Mouse (Mus musculus): ENCODE measurements around the gene Morn4. TPM values are rescaled to one million over a fixed set of nuclear protein-coding genes. Genes with fewer than 3 reads are reported as not detected.

The Morn4 gene
- polyA plus RNA-seq, 1 experiment from 2014 or later: 154 TPM

GRCm38 (mm10) chr19:42034881-42035455 lies 51.2 kb downstream of the Morn4 start:
- H3K9ac ChIP-seq: no peak overlapping the region
- no peak overlapping the region for H3K4me2 ChIP-seq
- WGBS: 60% methylated on average over 11 of the region's 11 CpGs
- no peak overlapping the region for H3K4me3 ChIP-seq
- no peaks in the 10 kb centered on the region for H3K36me3 ChIP-seq (replicated peaks)
- no peak overlapping the region for H3K27ac ChIP-seq
- H3K9me3 ChIP-seq: no peaks in the 10 kb centered on the region
- H3K27me3 ChIP-seq (replicated peaks): no peaks in the 10 kb centered on the region
- ATAC-seq (replicated peaks): no peak
- H3K4me1 ChIP-seq: peaks cover 3% of the 10 kb centered on the region; the same call in 1 of the 2 replicates

GRCm38 (mm10) chr19:42034146-42034775 lies 51.9 kb downstream of the Morn4 start:
- ATAC-seq (replicated peaks): no peak
- 72% methylated on average over 9 of the region's 9 CpGs for WGBS
- H3K4me1 ChIP-seq: peaks cover 3% of the 10 kb centered on the region; the same call in 1 of the 2 replicates

GRCm38 (mm10) chr19:42033611-42034010 lies 52.5 kb downstream of the Morn4 start:
- Histone ChIP-seq H3K27ac (no peak overlapping the region), H3K9me3 (no peaks in the 10 kb centered on the region), H3K9ac (no peak overlapping the region), H3K4me2 (no peak overlapping the region), H3K36me3 (replicated peaks) (no peaks in the 10 kb centered on the region), H3K4me3 (no peak overlapping the region), H3K27me3 (replicated peaks) (no peaks in the 10 kb centered on the region), H3K4me1 (peaks cover 3% of the 10 kb centered on the region; the same call in 1 of the 2 replicates)
- ATAC-seq (replicated peaks): no peak
- 86% methylated on average over 14 of the region's 14 CpGs for WGBS

More at GRCm38 (mm10) chr19:42034146-42034775, 51.9 kb downstream of the Morn4 start:
- no peak overlapping the region for H3K9ac ChIP-seq
- no peaks in the 10 kb centered on the region for H3K36me3 ChIP-seq (replicated peaks)
- H3K4me3 ChIP-seq: no peak overlapping the region
- H3K9me3 ChIP-seq: no peaks in the 10 kb centered on the region
- H3K27ac ChIP-seq: no peak overlapping the region
- no peak overlapping the region for H3K4me2 ChIP-seq
- no peaks in the 10 kb centered on the region for H3K27me3 ChIP-seq (replicated peaks)

GRCm38 (mm10) chr19:42031112-42031511 lies 55.0 kb downstream of the Morn4 start:
- Histone ChIP-seq H3K4me3 (no peak overlapping the region), H3K27ac (no peak overlapping the region), H3K9me3 (no peaks in the 10 kb centered on the region), H3K9ac (no peak overlapping the region), H3K27me3 (replicated peaks) (no peaks in the 10 kb centered on the region), H3K4me1 (peaks cover 3% of the 10 kb centered on the region; the same call in 1 of the 2 replicates), H3K36me3 (replicated peaks) (no peaks in the 10 kb centered on the region), H3K4me2 (no peak overlapping the region)
- no peak for ATAC-seq (replicated peaks)
- WGBS: 84% methylated on average over 5 of the region's 5 CpGs

- Histone ChIP-seq H3K27ac (no peak overlapping the region), H3K4me2 (no peak overlapping the region), H3K9ac (no peak overlapping the region), H3K4me3 (no peak overlapping the region), H3K9me3 (no peaks in the 10 kb centered on the region), H3K36me3 (replicated peaks) (no peaks in the 10 kb centered on the region), H3K4me1 (no peaks in the 10 kb centered on the region), H3K27me3 (replicated peaks) (no peaks in the 10 kb centered on the region)
- ATAC-seq (replicated peaks): peak; percentile 52; the same call in 1 of the 2 replicates
- 5% methylated on average over 5 of the region's 5 CpGs for WGBS
Observed at GRCm38 (mm10) chr19:42026158-42026557, 60.0 kb downstream of the Morn4 start.

Other genes starting within 250 kb of the Morn4 start
- gene Frat2, start 238.2 kb downstream of the Morn4 start, polyA plus RNA-seq (2015; fragmentation: Nextera tagmentation; extraction: Ambion mirVana): 9.5 and 9.7 TPM in 2 replicates
- gene Rrp12, start 190.2 kb downstream of the Morn4 start, polyA plus RNA-seq (2015; fragmentation: Nextera tagmentation; extraction: Ambion mirVana): 16.7 and 18.5 TPM in 2 replicates
- gene Pgam1, start 174.4 kb downstream of the Morn4 start, polyA plus RNA-seq (2015; fragmentation: Nextera tagmentation; extraction: Ambion mirVana): 484 and 515 TPM in 2 replicates
- 53.1 and 61.1 TPM in 2 replicates for gene Exosc1, start 152.9 kb downstream of the Morn4 start, polyA plus RNA-seq (2015; fragmentation: Nextera tagmentation; extraction: Ambion mirVana)
- 88.0 and 91.9 TPM in 2 replicates for gene Zdhhc16, start 152.9 kb downstream of the Morn4 start, polyA plus RNA-seq (2015; fragmentation: Nextera tagmentation; extraction: Ambion mirVana)
- 34.9 and 37.5 TPM in 2 replicates for gene Mms19, start 105.2 kb downstream of the Morn4 start, polyA plus RNA-seq (2015; fragmentation: Nextera tagmentation; extraction: Ambion mirVana)
- 10.0 and 13.6 TPM in 2 replicates for gene Ubtd1, start 104.6 kb downstream of the Morn4 start, polyA plus RNA-seq (2015; fragmentation: Nextera tagmentation; extraction: Ambion mirVana)
- gene Ankrd2, start 50.4 kb downstream of the Morn4 start, polyA plus RNA-seq (2015; fragmentation: Nextera tagmentation; extraction: Ambion mirVana): 0.56 and 0.83 TPM in 2 replicates
- 1.1 and 1.3 TPM in 2 replicates for gene Hoga1, start 40.7 kb downstream of the Morn4 start, polyA plus RNA-seq (2015; fragmentation: Nextera tagmentation; extraction: Ambion mirVana)
- not detected in 2 replicates for gene 4933411K16Rik, start 34.1 kb downstream of the Morn4 start, polyA plus RNA-seq (2015; fragmentation: Nextera tagmentation; extraction: Ambion mirVana)
- 30.1 and 30.6 TPM in 2 replicates for gene Pi4k2a, start 4.1 kb upstream of the Morn4 start, polyA plus RNA-seq (2015; fragmentation: Nextera tagmentation; extraction: Ambion mirVana)
- 6.3 and 7.3 TPM in 2 replicates for gene Avpi1, start 42.7 kb upstream of the Morn4 start, polyA plus RNA-seq (2015; fragmentation: Nextera tagmentation; extraction: Ambion mirVana)
- gene Marveld1, start 61.0 kb upstream of the Morn4 start, polyA plus RNA-seq (2015; fragmentation: Nextera tagmentation; extraction: Ambion mirVana): 2.9 and 4.6 TPM in 2 replicates
- 70.3 and 74.2 TPM in 2 replicates for gene Zfyve27, start 77.6 kb upstream of the Morn4 start, polyA plus RNA-seq (2015; fragmentation: Nextera tagmentation; extraction: Ambion mirVana)
- 1.1 and 1.3 TPM in 2 replicates for gene Sfrp5, start 115.9 kb upstream of the Morn4 start, polyA plus RNA-seq (2015; fragmentation: Nextera tagmentation; extraction: Ambion mirVana)
- gene Golga7b, start 161.2 kb upstream of the Morn4 start, polyA plus RNA-seq (2015; fragmentation: Nextera tagmentation; extraction: Ambion mirVana): 62.7 and 65.5 TPM in 2 replicates

Data from midbrain, embryonic 15.5 days (tissue).